Mouse (Mus musculus) mouse trophoblast stem cell (cell line): ENCODE measurements around the gene Msantd4.
"Not testable (repeated sequence)": the region's sequence is repeated elsewhere in the genome, so short reads cannot be mapped to it uniquely, and the experiment has no call there.

ENCODE experiments used
- in situ Hi-C, 2 experiments: fragments of 300-500 bp; cut with MseI, MboI; formaldehyde crosslinking; loops; 2 replicates in 1 of 2; 3 replicates in 1 of 2; pipeline ENCODE4 v1.15.1; 2025

Gene Msantd4

GRCm38 (mm10) chr9:4375828-4376639 is at the start of gene Msantd4:
TSS of gene Msantd4 (plus strand) at chr9:4376562.
- in situ Hi-C loops = no loop called here

- in situ Hi-C loops = no loop called here
Measured at GRCm38 (mm10) chr9:4353163-4353562, 23.2 kb upstream of the Msantd4 start.

- in situ Hi-C loops = no loop called here
Measured at GRCm38 (mm10) chr9:4376640-4377120, 318 bp downstream of the Msantd4 start.

GRCm38 (mm10) chr9:4400801-4401200 is 24.4 kb downstream of the Msantd4 start:
- in situ Hi-C loops = not testable (repeated sequence)
